Mouse (Mus musculus): ENCODE results near the gene Spry2. TPM values are rescaled to one million over a fixed set of nuclear protein-coding genes. Genes with fewer than 3 reads are reported as not detected.

Gene Spry2
- polyA plus RNA-seq, 2 experiments: 1.1 to 3.1 TPM

DNA sequence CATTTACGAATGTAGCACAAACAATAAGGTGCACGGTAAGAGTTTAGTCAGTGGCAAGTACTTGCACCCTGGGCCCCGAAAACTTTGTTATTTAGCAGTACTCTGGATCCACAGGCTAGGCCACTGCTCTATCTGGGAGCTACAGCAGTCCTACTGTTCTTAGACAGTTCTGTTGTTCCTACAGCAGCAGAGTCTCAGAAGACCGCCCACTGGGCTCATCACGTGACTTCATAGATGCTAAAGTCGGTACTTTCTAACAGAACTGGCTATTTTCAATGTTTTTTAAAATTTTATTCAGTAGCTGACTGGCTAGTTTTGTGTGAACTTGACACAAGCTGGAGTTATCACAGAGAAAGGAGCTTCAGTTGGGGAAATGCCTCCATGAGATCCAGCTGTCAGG is 11.4 kb downstream of the Spry2 start:
- H3K27me3 ChIP-seq (ENCODE audit: control insufficient read depth, insufficient read depth, low read length): no peaks in the 10 kb centered on the region
- no peaks in the 10 kb centered on the region for H3K9me3 ChIP-seq (ENCODE audit: control insufficient read depth, low read length)
- no peaks in the 10 kb centered on the region for H3K4me1 ChIP-seq (replicated peaks; ENCODE audit: control insufficient read depth in 2 of 2, insufficient read depth in 2 of 2, low read length in 1 of 2)
- H3K36me3 ChIP-seq (replicated peaks; ENCODE audit: control insufficient read depth, insufficient read depth, low read depth): no peaks in the 10 kb centered on the region
- H3K27ac ChIP-seq: no peak overlapping the region
- 39% methylated on average over 6 of the region's 6 CpGs for WGBS (ENCODE audit: insufficient replicate concordance)
- TF ChIP-seq EP300 (IDR thresholded peaks at IDR 0.05; ENCODE audit: low read depth): no peak
- no peak for TF ChIP-seq CTCF (IDR thresholded peaks at IDR 0.05; ENCODE audit: low read depth)
- no peak overlapping the region for H3K4me2 ChIP-seq (ENCODE audit: low read depth)
- ATAC-seq (ENCODE audit: insufficient read depth) (no peak), DNase-seq (ENCODE audit: low read depth in 3 of 3, low spot score in 3 of 3) (no peak)
- no peak overlapping the region for H3K4me3 ChIP-seq (ENCODE audit: insufficient read depth in 1 of 2, low read depth in 2 of 2, low read length in 2 of 2)
- no peak overlapping the region for H3K9ac ChIP-seq (replicated peaks)

DNA sequence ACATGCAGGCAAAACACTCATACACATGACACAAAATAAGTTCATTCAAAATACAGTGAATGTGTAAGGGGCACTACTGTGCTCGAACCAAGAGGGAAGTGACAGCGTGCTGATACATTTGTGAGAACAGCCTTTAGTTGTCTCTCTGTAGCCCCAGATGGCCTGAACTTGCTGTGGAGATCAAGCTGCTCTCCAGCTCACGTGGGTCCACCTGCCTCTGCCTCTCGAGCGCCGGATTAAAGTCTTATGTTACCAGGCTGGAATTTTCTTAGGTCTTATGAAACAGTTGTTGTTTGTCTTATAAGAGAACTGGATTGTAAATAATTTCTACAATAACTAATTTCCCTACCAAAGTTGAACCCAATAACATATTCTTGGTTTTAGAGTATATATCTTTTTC is 13.4 kb downstream of the Spry2 start:
- Histone ChIP-seq H3K27me3 (ENCODE audit: control insufficient read depth, insufficient read depth, low read length) (no peaks in the 10 kb centered on the region), H3K4me1 (replicated peaks; ENCODE audit: control insufficient read depth in 2 of 2, insufficient read depth in 2 of 2, low read length in 1 of 2) (no peaks in the 10 kb centered on the region)
- ATAC-seq (ENCODE audit: insufficient read depth): no peak

DNA sequence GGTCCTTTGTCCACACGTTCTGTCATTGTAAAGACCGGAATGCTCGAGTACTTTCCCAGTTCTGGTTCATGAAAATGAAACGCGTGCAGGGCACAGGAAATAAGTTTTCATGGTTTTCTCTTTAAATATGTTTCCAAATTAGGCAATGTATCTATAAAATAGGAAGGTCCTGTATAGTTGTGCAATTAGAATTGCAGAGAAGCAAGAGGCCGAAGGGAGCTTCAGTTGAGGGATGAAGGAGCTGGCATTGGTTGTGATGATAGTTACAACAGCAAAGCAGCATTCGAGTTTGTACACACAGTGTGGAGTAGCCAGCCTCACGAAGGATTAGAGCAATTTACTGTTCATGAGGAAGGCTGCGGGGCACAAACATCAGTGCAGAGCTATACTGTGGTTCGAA is 18.3 kb downstream of the Spry2 start:
- Histone ChIP-seq H3K36me3 (replicated peaks; ENCODE audit: control insufficient read depth, insufficient read depth, low read depth) (no peaks in the 10 kb centered on the region), H3K9ac (replicated peaks) (no peak overlapping the region), H3K4me3 (ENCODE audit: insufficient read depth in 1 of 2, low read depth in 2 of 2, low read length in 2 of 2) (no peak overlapping the region), H3K9me3 (ENCODE audit: control insufficient read depth, low read length) (no peaks in the 10 kb centered on the region), H3K4me1 (replicated peaks; ENCODE audit: control insufficient read depth in 2 of 2, insufficient read depth in 2 of 2, low read length in 1 of 2) (no peaks in the 10 kb centered on the region), H3K4me2 (ENCODE audit: low read depth) (no peak overlapping the region), H3K27ac (no peak overlapping the region), H3K27me3 (ENCODE audit: control insufficient read depth, insufficient read depth, low read length) (no peaks in the 10 kb centered on the region)
- WGBS (ENCODE audit: insufficient replicate concordance): 64% methylated on average over 10 of the region's 10 CpGs
- TF ChIP-seq EP300 (IDR thresholded peaks at IDR 0.05; ENCODE audit: low read depth): no peak
- no peak for TF ChIP-seq CTCF (IDR thresholded peaks at IDR 0.05; ENCODE audit: low read depth)
- no peak for DNase-seq (ENCODE audit: low read depth in 3 of 3, low spot score in 3 of 3)
- no peak for ATAC-seq (ENCODE audit: insufficient read depth)

More for the DNA sequence above, 13.4 kb downstream of the Spry2 start:
- no peak overlapping the region for H3K27ac ChIP-seq
- WGBS (ENCODE audit: insufficient replicate concordance): 70% methylated on average over 6 of the region's 6 CpGs
- no peaks in the 10 kb centered on the region for H3K36me3 ChIP-seq (replicated peaks; ENCODE audit: control insufficient read depth, insufficient read depth, low read depth)
- no peak for DNase-seq (ENCODE audit: low read depth in 3 of 3, low spot score in 3 of 3)
- TF ChIP-seq EP300 (IDR thresholded peaks at IDR 0.05; ENCODE audit: low read depth) (no peak), CTCF (IDR thresholded peaks at IDR 0.05; ENCODE audit: low read depth) (no peak)
- no peak overlapping the region for H3K9ac ChIP-seq (replicated peaks)
- H3K4me3 ChIP-seq (ENCODE audit: insufficient read depth in 1 of 2, low read depth in 2 of 2, low read length in 2 of 2): no peak overlapping the region
- no peaks in the 10 kb centered on the region for H3K9me3 ChIP-seq (ENCODE audit: control insufficient read depth, low read length)
- no peak overlapping the region for H3K4me2 ChIP-seq (ENCODE audit: low read depth)

DNA sequence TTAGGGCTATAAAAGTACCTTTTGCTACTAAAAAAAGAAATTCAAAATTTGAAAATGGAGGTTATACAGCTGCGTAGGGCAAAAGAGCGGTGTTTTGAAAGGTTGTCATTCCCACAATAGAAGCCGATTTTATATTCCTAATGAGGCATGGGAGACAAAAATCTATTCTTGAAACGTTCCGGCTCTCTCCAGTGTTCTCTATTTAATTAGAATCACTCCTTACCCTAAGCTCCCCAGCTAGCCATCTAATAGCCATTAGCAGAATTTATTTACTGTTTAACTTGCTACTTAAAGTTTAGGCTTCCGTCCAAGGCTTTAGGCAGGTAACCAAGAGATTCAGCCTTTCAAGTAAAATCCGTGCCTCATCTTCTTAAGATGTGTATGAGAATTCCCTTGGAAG is 20.2 kb downstream of the Spry2 start:
- Histone ChIP-seq H3K27ac (no peak overlapping the region), H3K4me3 (ENCODE audit: insufficient read depth in 1 of 2, low read depth in 2 of 2, low read length in 2 of 2) (no peak overlapping the region), H3K27me3 (ENCODE audit: control insufficient read depth, insufficient read depth, low read length) (no peaks in the 10 kb centered on the region), H3K9ac (replicated peaks) (no peak overlapping the region), H3K36me3 (replicated peaks; ENCODE audit: control insufficient read depth, insufficient read depth, low read depth) (no peaks in the 10 kb centered on the region), H3K9me3 (ENCODE audit: control insufficient read depth, low read length) (no peaks in the 10 kb centered on the region), H3K4me2 (ENCODE audit: low read depth) (no peak overlapping the region), H3K4me1 (replicated peaks; ENCODE audit: control insufficient read depth in 2 of 2, insufficient read depth in 2 of 2, low read length in 1 of 2) (0 out of 4 replicates have a peak, but pooled peaks cover 0 to 1% of the 10 kb centered on the region in 2 experiments)
- 76% methylated on average over 7 of the region's 7 CpGs for WGBS (ENCODE audit: insufficient replicate concordance)
- no peak for DNase-seq (ENCODE audit: low read depth in 3 of 3, low spot score in 3 of 3)
- ATAC-seq (ENCODE audit: insufficient read depth): no peak
- TF ChIP-seq EP300 (IDR thresholded peaks at IDR 0.05; ENCODE audit: low read depth) (no peak), CTCF (IDR thresholded peaks at IDR 0.05; ENCODE audit: low read depth) (no peak)

DNA sequence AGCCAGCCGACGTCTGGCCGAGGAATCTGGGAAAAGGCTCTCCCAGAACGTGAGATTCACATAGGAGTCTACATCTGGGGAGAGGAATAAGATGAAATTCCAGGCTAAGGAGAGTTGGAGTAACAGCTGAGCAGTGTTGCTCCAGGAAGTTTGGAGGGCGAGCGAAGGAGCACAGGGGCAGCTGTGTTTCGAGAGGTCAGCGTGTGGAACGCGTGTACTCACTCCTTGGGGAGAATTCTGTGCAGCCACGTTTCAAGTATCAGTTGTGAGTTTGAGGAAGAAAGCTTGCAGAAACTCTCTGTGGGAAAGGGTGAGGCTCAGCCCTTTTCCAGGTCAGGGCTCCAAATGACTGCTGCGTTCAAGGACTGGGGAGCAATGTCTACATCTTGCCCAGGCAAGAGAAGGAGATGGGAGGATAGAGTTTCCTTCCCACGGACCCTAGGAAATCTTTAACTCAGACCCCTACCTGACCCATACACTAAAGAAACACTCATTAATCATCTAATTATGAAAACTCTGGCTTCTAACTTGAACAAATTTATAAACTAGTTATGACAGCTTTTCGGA is 26.2 kb downstream of the Spry2 start:
- Histone ChIP-seq H3K9me3 (ENCODE audit: control insufficient read depth, low read length) (no peaks in the 10 kb centered on the region), H3K4me2 (ENCODE audit: low read depth) (no peak overlapping the region), H3K4me1 (replicated peaks; ENCODE audit: control insufficient read depth in 2 of 2, insufficient read depth in 2 of 2, low read length in 1 of 2) (0 out of 4 replicates have a peak, but pooled peaks cover 0 to 1% of the 10 kb centered on the region in 2 experiments), H3K9ac (replicated peaks) (no peak overlapping the region), H3K27ac (no peak overlapping the region), H3K36me3 (replicated peaks; ENCODE audit: control insufficient read depth, insufficient read depth, low read depth) (no peaks in the 10 kb centered on the region), H3K27me3 (ENCODE audit: control insufficient read depth, insufficient read depth, low read length) (no peaks in the 10 kb centered on the region), H3K4me3 (ENCODE audit: insufficient read depth in 1 of 2, low read depth in 2 of 2, low read length in 2 of 2) (no peak overlapping the region)
- WGBS (ENCODE audit: insufficient replicate concordance): 76% methylated on average over 14 of the region's 14 CpGs
- no peak for DNase-seq (ENCODE audit: low read depth in 3 of 3, low spot score in 3 of 3)
- ATAC-seq (ENCODE audit: insufficient read depth): no peak
- TF ChIP-seq EP300 (IDR thresholded peaks at IDR 0.05; ENCODE audit: low read depth): no peak
- no peak for TF ChIP-seq CTCF (IDR thresholded peaks at IDR 0.05; ENCODE audit: low read depth)

Measured in liver, embryonic 14.5 days (tissue).